Mouse (Mus musculus) adipocyte (in vitro differentiated cells): ENCODE measurements around the gene Camsap1.

Source experiments
- DNase-seq: peaks from one replicate; pipeline ENCODE4 v3.0.0-alpha.2; 2016; ENCODE audit warnings: low spot score

Camsap1 gene

GRCm38 (mm10) chr2:25983159-25983907, at the start of gene Camsap1:
Gene Camsap1 (minus strand): TSS chr2:25983282.
- peak; percentile 100 for DNase-seq

- no peak for DNase-seq
These were observed 47.2 kb upstream of the Camsap1 start for GRCm38 (mm10) chr2:26030288-26030687.

- DNase-seq, result peak; percentile 30
These were observed 41.3 kb upstream of the Camsap1 start for GRCm38 (mm10) chr2:26024138-26025075.

- peak; percentile 24 for DNase-seq
These were observed 39.5 kb upstream of the Camsap1 start for GRCm38 (mm10) chr2:26022626-26023025.

GRCm38 (mm10) chr2:26022258-26022565, 39.1 kb upstream of the Camsap1 start:
- DNase-seq, result no peak

GRCm38 (mm10) chr2:26021561-26022257, 38.6 kb upstream of the Camsap1 start, which contains the start of gene Ubac1:
Gene Ubac1 (minus strand): TSS chr2:26021747.
- peak; percentile 87 for DNase-seq

- peak; percentile 69 for DNase-seq
These were observed 37.9 kb upstream of the Camsap1 start for GRCm38 (mm10) chr2:26020714-26021560.

- no peak for DNase-seq
These were observed 36.8 kb upstream of the Camsap1 start for GRCm38 (mm10) chr2:26019923-26020322.

GRCm38 (mm10) chr2:26017326-26017725, 34.2 kb upstream of the Camsap1 start:
- DNase-seq, result no peak

GRCm38 (mm10) chr2:26013674-26014073, 30.6 kb upstream of the Camsap1 start:
- no peak for DNase-seq

- DNase-seq, result no peak
These were observed 28.3 kb upstream of the Camsap1 start for GRCm38 (mm10) chr2:26011420-26011819.

- DNase-seq, result no peak
These were observed 18.9 kb upstream of the Camsap1 start for GRCm38 (mm10) chr2:26002001-26002400.

- DNase-seq, result no peak
These were observed 18.1 kb upstream of the Camsap1 start for GRCm38 (mm10) chr2:26001136-26001535.

GRCm38 (mm10) chr2:25997716-25998115, 14.6 kb upstream of the Camsap1 start:
- DNase-seq, result no peak

- DNase-seq, result no peak
These were observed 11.7 kb upstream of the Camsap1 start for GRCm38 (mm10) chr2:25994791-25995190.

- DNase-seq, result peak; percentile 53
These were observed 9.2 kb upstream of the Camsap1 start for GRCm38 (mm10) chr2:25992285-25992684.

- no peak for DNase-seq
These were observed 6.6 kb upstream of the Camsap1 start for GRCm38 (mm10) chr2:25989651-25990050.

GRCm38 (mm10) chr2:25987817-25988216, 4.7 kb upstream of the Camsap1 start:
- DNase-seq, result no peak

GRCm38 (mm10) chr2:25986601-25987000, 3.5 kb upstream of the Camsap1 start:
- no peak for DNase-seq

GRCm38 (mm10) chr2:25982426-25983091, 523 bp downstream of the Camsap1 start:
- DNase-seq, result no peak

GRCm38 (mm10) chr2:25982052-25982425, 1.0 kb downstream of the Camsap1 start:
- peak; percentile 61 for DNase-seq
